Mouse (Mus musculus) myocyte (in vitro differentiated cells): ENCODE data around the gene Agap2.
A peak's percentile ranks its signal among the peaks of the same experiment; 100 is the strongest.

Source experiments
- CEBPB ChIP-seq: IDR thresholded peaks from 2 replicates; pipeline ENCODE4 v1.6.1; 2011; ENCODE audit warnings: mild to moderate bottlenecking, moderate library complexity; ENCODE audit not compliant: poor library complexity, insufficient read depth, severe bottlenecking
- E2F4 ChIP-seq: IDR thresholded peaks from one replicate; pipeline ENCODE4 v1.6.1; 2011; ENCODE audit warnings: mild to moderate bottlenecking, control low read depth, moderate library complexity; ENCODE audit not compliant: insufficient read depth
- MAX ChIP-seq: IDR thresholded peaks from one replicate; pipeline ENCODE4 v1.6.1; 2011; ENCODE audit warnings: low read depth, mild to moderate bottlenecking, control low read depth
- MYOG ChIP-seq, 3 experiments: IDR thresholded peaks; one replicate each; pipeline ENCODE4 v1.6.1; 2011; ENCODE audit warnings: control low read depth in 2 of 3, low read depth in 2 of 3, mild to moderate bottlenecking in 2 of 3; ENCODE audit not compliant: insufficient read length in 2 of 3, control insufficient read depth in 1 of 3, insufficient read depth in 1 of 3
- POLR2A ChIP-seq: IDR thresholded peaks from one replicate; pipeline ENCODE4 v1.6.1; 2011; ENCODE audit warnings: low read depth, mild to moderate bottlenecking, control low read depth, moderate library complexity; ENCODE audit not compliant: insufficient read length
- POLR2AphosphoS2 ChIP-seq: IDR thresholded peaks from one replicate; pipeline ENCODE4 v1.6.1; 2011; ENCODE audit warnings: low read depth, control low read depth; ENCODE audit not compliant: insufficient read length
- REST ChIP-seq: IDR thresholded peaks from one replicate; pipeline ENCODE4 v1.6.1; 2011; ENCODE audit warnings: mild to moderate bottlenecking, control low read depth, moderate library complexity; ENCODE audit not compliant: insufficient read depth, insufficient read length
- SRF ChIP-seq: IDR thresholded peaks from one replicate; pipeline ENCODE4 v1.6.1; 2011; ENCODE audit warnings: low read depth; ENCODE audit not compliant: control insufficient read depth, insufficient read length
- TCF12 ChIP-seq: IDR thresholded peaks from one replicate; pipeline ENCODE4 v1.6.1; 2011; ENCODE audit warnings: mild to moderate bottlenecking, control low read depth; ENCODE audit not compliant: poor library complexity, insufficient read depth, severe bottlenecking
- USF1 ChIP-seq: IDR thresholded peaks from one replicate; pipeline ENCODE4 v1.6.1; 2011; ENCODE audit warnings: low read depth, mild to moderate bottlenecking, control low read depth, moderate library complexity

DNA sequence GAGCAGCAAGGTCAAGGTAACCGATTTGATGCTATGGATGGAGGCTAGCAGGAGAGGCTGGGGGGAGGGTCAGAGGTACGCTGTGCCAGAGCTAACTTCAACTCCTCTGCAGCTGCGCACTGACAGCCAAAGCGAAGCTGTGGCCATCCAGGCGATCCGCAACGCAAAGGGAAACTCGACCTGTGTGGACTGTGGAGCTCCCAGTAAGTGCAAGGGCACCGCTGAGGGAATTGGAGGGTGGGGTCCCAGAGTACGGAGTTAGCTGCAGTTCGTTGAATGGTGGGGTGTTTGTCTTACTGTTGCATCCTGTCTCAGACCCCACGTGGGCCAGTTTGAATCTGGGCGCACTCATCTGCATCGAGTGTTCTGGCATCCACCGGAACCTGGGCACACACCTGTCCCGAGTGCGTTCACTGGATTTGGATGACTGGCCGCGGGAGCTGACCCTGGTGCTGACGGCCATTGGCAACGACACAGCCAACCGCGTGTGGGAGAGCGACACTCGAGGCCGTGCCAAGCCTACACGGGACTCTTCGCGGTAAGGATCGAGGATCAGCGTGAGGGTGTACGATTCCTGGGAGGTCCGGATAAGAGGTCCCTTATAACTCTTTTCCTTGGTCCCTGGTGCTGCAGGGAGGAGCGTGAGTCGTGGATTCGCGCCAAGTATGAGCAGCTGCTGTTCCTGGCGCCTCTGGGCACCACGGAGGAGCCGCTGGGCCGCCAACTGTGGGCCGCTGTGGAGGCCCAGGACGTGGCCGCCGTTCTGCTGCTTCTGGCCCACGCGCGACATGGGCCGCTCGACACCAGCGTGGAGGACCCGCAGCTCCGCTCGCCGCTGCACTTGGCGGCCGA lies 15.7 kb downstream of the Agap2 start:
- TF ChIP-seq MAX (no peak), POLR2A (no peak), MYOG (IDR thresholded peaks at IDR 0.05; ENCODE audit: control insufficient read depth in 1 of 3, insufficient read depth in 1 of 3, insufficient read length in 2 of 3, low read depth in 2 of 3) (peak; percentile 0 to 75 (median 7)), REST (peak; percentile 99), E2F4 (no peak), TCF12 (no peak), POLR2AphosphoS2 (no peak), SRF (no peak), USF1 (no peak), CEBPB (no peak)
